Mouse (Mus musculus): ENCODE measurements around the gene Myh7.
"Not testable (repeated sequence)": the region's sequence is repeated elsewhere in the genome, so short reads cannot be mapped to it uniquely, and the experiment has no call there.

Myh7 gene

DNA sequence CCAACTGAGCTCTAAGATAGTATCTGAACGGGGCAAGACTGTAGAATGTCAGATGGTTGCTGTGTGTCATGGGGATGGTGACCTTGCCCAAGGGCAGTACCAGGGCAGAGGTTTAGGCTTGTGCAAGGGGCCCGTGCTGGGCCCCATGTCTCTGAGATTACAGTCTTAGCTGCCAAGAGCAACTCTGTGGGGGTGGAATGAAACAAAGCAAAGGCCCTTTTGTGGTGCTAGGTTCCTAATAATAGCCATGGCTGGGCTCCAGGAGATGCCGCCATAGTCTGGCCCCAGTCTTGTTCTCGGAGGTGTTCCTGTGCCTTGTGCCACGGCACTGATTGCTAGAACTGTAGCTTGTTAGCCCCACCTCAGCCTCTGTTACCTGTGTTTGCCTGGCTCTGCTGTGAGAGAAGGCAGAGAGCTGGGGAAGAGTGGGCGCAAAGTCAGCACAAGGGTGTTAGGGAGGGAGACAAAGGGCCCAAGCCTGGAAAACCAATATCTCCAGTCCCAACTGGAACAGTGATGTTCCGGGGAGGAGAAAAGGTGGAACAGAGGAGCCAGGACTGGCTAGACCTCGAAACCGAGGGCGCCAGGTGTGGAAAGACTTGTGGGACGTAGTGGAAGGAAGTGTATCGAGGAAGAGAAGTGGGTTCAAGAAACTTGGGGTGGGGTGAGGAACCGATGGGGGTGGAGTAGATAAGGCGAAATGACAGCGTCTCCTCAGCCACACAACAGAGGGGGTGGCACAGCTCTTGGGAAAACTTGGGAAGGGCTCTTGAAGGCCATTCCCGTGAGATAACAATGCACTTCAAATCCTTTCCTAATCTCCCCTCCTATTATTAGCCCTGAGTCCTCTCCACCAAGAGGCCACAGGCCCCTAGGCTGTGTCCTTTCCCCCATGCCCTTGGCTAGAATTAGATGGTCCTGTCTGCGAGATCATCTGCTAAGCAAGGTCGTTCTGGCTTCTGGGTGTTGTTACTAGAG lies 9.7 kb upstream of the Myh7 start:
- DNase-seq (ENCODE audit: low spot score): no peak

DNA sequence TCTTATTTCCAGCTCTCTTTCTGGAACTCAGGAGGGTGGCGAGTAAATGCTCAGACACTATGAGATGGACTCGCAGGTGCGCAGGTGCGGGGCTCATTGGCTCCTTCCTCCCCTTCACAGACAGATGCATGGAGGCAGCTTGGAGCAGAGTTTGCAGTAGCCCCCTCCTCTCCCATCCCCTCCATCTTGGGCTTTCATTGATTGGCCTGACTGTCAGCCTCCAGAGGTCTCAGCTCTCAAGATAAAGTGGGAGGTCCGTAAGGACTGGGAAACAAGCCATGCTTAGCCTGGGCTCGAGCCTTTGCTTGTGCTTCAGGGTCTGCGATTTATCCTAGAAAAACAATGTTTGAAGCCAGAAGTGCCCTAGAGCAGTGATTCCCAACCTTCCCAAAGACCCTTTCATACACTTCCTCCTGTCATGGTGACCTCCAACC lies 8.3 kb upstream of the Myh7 start:
- no peak for DNase-seq (ENCODE audit: low spot score)

DNA sequence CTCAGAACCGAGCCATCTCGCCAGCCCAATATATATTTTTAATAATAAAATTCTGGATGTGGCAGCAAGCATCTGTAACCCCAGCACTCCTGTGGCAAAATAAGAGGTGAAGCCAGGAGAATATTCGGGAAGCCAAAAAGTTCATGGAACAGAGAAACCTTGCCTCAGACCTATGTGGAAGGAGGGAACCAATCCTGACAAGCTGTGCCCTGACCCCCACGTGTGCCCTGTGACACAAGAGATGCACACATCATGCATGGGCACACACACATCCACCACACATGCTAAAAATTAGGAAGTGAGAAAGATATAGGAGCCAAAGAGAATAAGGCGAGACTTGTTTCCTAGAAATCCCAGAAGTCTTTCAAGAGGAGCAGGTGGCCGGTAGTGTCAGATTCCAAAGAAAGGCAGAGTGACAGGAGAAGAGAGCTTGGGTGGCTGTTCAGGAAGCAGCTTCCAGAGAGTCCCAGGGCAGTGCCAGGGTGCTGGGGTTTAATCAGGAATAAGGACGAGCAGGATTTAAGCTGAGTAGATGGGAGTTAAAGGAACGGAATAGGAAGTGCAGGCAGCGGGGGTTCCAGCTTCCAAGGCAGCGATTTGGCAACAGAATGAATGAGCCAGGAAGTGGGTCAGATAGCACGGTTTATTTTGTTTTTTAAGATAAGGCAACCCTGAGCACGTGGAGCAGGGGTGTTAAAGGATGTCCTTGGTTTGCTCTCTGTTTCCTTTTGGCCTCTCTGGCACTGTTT lies 7.7 kb upstream of the Myh7 start:
- DNase-seq (ENCODE audit: low spot score): no peak

DNA sequence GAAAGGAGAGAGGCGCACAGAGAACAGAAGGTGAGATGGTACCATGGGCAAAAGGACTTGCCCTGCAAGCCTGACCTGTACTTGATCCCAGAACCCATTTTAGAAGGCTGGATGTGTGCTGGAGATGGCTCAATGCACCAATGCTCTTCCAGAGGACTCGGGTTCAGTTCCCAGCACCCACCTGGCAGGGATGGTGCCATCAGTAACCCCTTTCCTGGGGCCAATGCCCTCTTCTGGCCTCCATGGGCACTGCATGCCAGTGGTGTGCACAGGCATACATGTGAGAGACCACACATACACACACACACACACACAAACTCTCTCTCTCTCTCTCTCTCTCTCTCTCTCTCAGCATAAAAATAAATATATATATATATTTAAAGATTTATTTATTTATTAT lies 7.0 kb upstream of the Myh7 start:
- no peak for DNase-seq (ENCODE audit: low spot score)

DNA sequence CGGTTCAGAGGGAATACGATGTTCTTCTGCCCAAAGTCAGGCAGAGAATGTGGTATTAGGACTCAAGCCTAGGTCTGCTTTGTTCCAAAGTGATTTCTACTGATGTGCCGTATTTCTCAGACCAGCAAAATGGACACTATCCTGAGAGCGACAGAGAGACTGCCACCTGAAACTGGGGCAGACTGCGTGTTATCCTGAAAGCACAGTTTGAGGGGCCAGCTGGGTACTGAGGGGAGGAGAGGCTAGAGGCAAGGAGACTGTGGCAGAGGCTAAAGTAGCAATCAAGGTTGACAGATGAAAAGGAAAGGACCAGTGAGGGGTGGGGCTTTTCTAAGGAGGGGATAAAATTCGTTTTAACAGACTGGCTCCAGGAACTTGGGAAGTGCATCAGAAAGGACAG lies 6.4 kb upstream of the Myh7 start:
- DNase-seq (ENCODE audit: low spot score): no peak

DNA sequence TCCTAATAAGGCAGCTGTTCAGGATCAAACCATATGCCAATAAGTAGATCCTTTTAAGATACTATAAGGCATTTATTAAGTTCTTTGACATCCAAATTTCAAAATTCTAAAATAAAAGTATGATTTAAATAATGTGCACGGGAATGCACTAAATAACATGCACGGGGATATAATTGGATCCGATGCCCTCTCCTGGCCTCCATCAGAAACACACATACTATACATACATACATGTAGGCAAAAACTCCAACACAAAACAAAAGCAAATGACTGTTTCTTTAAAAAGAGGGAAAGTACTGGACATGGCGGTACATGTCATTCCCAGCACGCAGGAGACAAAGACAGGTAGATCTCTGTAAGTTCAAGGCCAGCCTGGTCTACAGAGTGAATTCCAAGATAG lies 5.4 kb upstream of the Myh7 start:
- not testable (repeated sequence) for DNase-seq (ENCODE audit: low spot score)

- DNase-seq (ENCODE audit: low spot score): no peak
These were observed 4.3 kb upstream of the Myh7 start for GRCm38 (mm10) chr14:54998680-54999079.

GRCm38 (mm10) chr14:54997297-54997696 lies 2.9 kb upstream of the Myh7 start:
- DNase-seq (ENCODE audit: low spot score): no peak

GRCm38 (mm10) chr14:54996793-54997192 lies 2.4 kb upstream of the Myh7 start:
- DNase-seq (ENCODE audit: low spot score): no peak

- DNase-seq (ENCODE audit: low spot score): peak; percentile 39
These were observed 1.2 kb upstream of the Myh7 start for GRCm38 (mm10) chr14:54995457-54996138.

DNA sequence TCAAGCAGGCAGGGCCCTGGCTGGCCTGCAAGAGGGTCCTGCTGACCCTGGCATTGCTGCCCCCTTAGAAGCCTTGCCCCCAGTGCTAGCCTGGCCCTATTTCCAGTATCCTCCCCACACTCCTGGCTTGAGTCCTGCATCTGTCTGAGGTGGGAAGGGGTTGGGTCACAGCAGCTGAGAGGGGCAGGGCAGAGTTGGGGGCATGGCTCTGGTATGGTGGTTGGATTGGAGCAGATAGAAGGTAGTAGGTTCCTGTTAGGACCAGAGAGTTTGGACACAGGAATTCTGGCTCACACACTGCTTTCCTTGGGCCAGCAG lies 402 bp upstream of the Myh7 start:
- no peak for DNase-seq (ENCODE audit: low spot score)

- no peak for DNase-seq (ENCODE audit: low spot score)
These were observed 790 bp downstream of the Myh7 start for GRCm38 (mm10) chr14:54993636-54994035.

DNA sequence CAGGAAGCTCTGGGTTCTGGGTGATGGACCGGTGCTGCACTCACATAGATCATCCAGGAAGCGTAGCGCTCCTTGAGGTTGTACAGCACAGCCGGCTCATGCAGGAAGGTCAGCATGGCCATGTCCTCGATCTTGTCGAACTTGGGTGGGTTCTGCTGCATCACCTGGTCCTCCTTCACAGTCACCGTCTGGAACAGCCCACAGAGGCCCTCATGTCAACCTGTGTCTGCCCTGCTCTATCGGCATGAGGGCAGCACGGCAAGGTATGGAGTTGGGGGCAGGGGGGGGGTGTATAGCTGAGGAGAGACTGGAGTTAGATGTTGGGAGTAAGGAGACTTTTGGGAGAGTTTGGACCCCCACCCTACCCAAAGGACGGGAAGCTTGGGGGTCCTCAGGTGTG lies 2.2 kb downstream of the Myh7 start:
- DNase-seq (ENCODE audit: low spot score): no peak

- DNase-seq (ENCODE audit: low spot score): no peak
These were observed 4.5 kb downstream of the Myh7 start for GRCm38 (mm10) chr14:54989886-54990441.

- no peak for DNase-seq (ENCODE audit: low spot score)
These were observed 5.5 kb downstream of the Myh7 start for GRCm38 (mm10) chr14:54988882-54989281.

DNA sequence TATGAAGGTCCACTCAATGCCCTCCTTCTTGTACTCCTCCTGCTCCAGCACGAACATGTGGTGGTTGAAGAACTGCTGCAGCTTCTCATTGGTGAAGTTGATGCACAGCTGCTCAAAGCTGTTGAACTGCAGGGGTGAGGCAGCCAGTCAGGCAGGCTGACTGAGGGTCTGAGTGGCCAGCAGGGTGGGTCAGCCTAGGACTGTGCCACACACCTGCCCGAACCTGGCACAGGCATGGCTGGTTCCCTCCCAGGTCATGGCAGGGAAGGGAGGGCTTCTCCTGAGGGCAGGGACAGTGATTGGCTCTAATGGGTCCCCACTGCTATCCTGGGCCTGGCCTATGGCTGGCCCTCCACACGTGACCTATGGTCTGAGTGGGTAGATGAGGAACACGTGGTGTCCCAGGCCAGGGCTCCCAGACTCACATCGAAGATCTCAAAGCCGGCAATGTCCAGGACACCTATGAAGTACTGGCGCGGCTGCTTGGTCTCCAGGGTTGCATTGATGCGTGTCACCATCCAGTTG lies 6.0 kb downstream of the Myh7 start:
- DNase-seq (ENCODE audit: low spot score): not testable (repeated sequence)

DNA sequence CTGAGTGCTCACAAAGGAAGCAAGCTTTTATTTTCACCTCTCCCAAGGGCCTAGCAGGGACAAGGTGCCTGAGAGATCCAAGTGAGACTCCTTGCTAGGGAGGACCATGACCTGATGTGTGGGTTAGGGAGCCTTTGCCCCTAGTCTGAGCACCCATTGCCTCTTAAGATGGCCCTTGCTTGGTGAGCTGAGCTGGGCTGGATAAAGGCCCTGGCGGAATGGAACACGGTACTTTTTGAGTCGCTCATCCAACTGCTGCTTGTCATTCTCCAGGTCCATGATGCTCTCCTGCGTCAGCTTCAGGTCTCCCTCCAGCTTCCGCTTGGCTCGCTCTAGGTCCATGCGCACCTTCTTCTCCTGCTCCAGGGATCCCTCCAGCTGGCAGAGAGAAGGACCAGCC lies 12.5 kb downstream of the Myh7 start:
- DNase-seq (ENCODE audit: low spot score): no peak

DNA sequence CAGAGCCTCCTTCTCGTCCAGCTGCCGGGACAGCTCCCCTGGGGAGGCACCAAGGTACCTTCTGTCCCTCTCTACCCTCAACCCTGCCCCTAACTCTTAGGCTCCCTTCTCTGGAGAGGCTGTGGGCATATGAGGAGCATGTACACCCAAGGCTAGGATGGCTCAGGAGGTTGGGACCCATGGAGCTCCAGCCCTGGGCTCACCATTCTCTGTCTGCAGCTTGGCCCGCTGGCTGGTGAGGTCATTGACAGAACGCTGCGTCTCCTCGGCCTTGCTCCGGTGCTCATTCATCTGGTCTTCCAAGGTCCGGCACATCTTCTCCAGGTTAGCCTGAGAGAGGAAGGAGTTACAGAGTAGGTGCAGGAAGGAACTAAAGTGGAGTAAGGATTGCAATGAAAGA lies 15.8 kb downstream of the Myh7 start:
- no peak for DNase-seq (ENCODE audit: low spot score)

GRCm38 (mm10) chr14:54976633-54977032 lies 17.8 kb downstream of the Myh7 start, which contains the start of gene Gm17428:
Gene Gm17428, plus strand, starts transcription at chr14:54976933.
- no peak for DNase-seq (ENCODE audit: low spot score)

- peak; percentile 44 for DNase-seq (ENCODE audit: low spot score)
These were observed 20.2 kb downstream of the Myh7 start for GRCm38 (mm10) chr14:54974068-54974791.

DNA sequence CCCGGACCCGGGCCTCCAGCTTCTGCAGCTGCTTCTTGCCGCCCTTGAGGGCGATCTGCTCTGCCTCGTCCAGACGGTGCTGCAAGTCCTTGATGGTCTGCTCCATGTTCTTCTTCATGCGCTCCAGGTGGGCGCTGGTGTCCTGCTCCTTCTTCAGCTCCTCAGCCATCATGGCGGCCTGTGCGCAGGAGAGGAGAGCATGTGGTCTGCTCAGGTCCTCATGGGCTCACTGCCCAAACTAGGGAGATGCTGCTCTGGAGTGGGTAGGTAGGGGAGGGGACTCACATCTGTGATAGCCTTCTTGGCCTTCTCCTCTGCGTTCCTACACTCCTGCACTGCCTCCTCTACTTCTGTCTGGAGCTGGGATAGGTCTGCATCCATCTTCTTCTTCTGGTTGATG lies 21.6 kb downstream of the Myh7 start:
- DNase-seq (ENCODE audit: low spot score): not testable (repeated sequence)

Measured in retina, embryonic 14.5 days (tissue).